Mouse (Mus musculus) granulocyte monocyte progenitor cell, adult 5-6 weeks (primary cell): Measurements from ENCODE around the gene Gpc1. TPM values are rescaled to one million over a fixed set of nuclear protein-coding genes. Genes with fewer than 3 reads are reported as not detected.

Experiments used
- ATAC-seq: replicated peaks from 2 replicates; pipeline ENCODE4 v1.8.0; 2016; ENCODE audit warnings: mild to moderate bottlenecking, moderate TSS enrichment, inconsistent platforms; ENCODE audit not compliant: poor library complexity, severe bottlenecking
- total RNA-seq, 2 experiments: library from RNA; stranded (forward) in 1 of 2; stranded (reverse) in 1 of 2; fragments of 200-712, 200-1000 nt in 1 of 2; fragments of >200 nt in 1 of 2; fragmentation: Nextera tagmentation in 1 of 2; gene quantifications; 2 replicates each; pipeline ENCODE4 v1.2.3; 2014 to 2017

Gene Gpc1
- total RNA-seq, 2 experiments from 2014 or later: 65.2 to 74.6 TPM

GRCm38 (mm10) chr1:92832011-92833010, 866 bp downstream of the Gpc1 start:
- peak; percentile 37 for ATAC-seq

DNA sequence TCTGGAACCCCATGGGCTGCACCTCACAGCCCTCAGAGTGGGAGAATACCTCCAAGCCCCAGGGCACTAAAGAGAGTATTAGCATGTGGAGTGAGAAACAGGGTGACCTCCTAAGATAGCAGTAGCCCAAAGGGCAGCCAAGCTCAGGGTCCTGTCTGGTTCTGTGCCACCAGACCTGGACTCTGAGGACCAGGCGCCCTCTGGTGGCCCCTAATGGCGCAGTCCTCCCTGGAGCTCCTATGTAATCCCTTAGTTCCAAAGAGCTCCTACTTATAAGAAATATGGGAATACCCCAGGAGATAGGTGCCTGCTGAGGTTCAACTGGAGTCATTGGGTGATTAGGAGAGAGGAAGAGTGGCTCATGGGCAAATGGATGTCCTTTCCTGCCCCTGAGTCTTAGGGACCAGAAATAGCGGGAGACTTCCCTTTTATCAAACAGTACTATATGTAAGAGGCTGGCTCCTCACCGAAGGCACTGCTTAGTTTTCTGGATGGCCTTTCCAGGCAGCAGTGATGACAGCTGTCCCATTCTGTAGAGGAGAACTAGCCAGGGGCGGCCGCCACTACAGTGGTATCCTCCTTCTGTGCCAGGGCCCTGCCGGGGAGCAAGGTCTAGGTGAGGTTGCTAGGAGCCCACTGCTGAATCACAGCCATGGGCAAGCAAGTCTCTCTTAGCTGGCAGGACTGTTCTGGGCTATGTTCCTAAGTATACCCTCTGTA, 2.7 kb downstream of the Gpc1 start:
- peak; percentile 47 for ATAC-seq

- ATAC-seq: no peak
These were observed 6.7 kb downstream of the Gpc1 start for GRCm38 (mm10) chr1:92837931-92838833.

DNA sequence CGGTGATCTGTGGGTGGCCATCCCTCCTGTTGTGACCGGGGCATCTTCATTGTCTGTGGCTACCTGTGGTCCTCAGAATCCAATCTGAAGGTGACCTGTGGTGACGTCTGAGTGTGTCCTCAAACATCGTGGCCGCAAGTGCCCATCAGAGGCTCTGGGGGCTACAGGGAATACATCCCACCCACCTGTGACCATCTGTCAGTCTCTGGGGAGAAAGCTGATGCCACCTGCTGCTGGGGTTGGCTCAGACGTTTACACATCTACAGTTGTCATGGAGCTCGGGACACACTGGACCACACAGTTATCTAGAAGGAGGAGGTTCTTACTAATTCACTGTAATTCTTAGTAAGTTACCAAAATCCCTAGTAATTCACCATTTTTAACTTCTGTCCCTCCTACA, 7.8 kb downstream of the Gpc1 start:
- no peak for ATAC-seq

- no peak for ATAC-seq
These were observed 8.9 kb downstream of the Gpc1 start for GRCm38 (mm10) chr1:92840231-92840890.

GRCm38 (mm10) chr1:92841427-92841826, 10.0 kb downstream of the Gpc1 start:
- peak; percentile 56 for ATAC-seq

DNA sequence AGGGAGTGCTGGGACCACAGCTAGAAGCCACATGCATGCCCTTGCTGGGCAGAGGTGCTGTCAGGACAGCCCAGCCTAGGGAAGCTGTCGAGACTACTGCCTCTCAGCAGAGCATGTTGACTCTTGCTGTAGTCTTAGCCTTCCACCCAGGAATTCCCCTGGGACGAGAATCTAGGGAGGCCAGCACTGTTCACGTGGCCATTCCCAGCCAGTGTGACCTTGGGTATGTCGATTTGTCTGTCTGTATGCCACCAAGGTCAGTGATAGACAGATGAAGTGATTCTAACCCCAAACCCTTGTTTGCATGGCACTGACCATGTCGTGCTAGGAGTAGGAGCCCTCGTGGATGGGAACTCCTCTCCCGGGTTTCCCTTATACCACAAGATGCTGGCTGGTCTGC, 14.4 kb downstream of the Gpc1 start:
- ATAC-seq: no peak

DNA sequence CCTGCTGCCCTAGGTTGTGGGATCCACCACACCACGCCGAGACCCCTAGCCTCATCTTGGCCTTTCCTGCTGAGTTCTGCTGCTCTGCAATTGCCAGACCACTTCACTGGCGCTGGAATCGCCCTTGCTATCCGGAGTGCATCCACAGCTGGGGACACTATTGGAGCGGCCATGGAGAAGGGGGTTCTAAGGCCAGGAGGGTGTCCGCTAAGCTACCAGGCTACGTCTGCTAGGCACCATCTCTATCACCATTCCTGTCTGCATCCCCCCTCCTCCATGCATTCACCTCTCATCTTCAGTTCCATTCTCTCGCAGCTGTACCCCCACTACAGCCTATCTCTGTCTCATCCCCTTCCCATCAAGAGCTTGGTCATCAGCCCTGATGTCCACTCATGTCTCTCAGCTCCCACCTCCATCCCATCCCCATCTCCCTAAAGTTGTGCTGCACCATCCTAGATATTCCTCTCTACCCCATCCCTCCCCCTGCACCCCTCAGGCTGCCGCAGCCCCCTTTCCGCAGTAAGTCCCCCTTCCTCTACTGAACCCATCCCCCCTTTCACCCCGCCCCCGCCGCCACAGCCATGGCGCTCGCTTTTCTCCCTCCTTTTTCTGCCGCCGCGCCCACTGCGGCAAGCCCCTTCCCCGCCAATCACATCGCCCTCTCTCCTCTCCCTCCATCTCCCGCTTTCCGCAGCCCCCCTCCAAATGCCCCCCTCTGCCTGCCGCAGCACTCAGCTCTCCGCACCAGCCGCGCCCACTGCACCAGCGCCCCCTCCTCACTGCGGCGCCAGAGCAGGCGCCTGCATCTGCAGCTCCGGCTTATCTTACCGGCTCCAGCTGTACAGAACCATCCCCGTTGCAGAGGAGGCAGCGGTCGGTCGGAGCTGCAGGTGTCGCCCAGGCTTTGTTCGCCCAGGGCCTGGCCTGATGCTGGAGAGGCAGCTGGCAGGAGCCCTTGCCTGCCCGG, 16.7 kb downstream of the Gpc1 start:
- no peak for ATAC-seq

GRCm38 (mm10) chr1:92849491-92849890, 18.0 kb downstream of the Gpc1 start:
- ATAC-seq: no peak

GRCm38 (mm10) chr1:92849938-92850574, 18.6 kb downstream of the Gpc1 start:
- ATAC-seq: peak; percentile 54

GRCm38 (mm10) chr1:92852450-92852849, 21.0 kb downstream of the Gpc1 start:
- ATAC-seq: no peak

GRCm38 (mm10) chr1:92861503-92861902, 30.1 kb downstream of the Gpc1 start:
- no peak for ATAC-seq

DNA sequence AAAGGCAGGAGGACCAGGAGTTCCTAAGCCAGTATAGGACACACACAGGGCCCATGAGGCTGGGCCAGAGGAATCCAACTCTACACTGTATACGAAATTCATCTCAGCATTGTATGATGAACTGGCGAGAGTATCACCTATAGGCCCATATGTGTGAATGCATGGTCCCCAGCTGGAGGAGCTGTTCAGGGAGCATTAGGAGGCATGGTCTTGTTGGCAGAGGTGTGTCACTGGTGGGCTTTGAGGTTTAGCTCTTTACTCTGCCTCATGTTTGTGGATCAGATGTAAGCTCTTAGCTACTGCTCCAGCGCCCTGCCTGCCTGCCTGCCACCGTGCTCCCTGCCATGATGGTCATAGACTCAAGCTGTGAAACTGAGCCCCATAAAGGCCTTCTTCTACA, 31.8 kb downstream of the Gpc1 start:
- no peak for ATAC-seq

DNA sequence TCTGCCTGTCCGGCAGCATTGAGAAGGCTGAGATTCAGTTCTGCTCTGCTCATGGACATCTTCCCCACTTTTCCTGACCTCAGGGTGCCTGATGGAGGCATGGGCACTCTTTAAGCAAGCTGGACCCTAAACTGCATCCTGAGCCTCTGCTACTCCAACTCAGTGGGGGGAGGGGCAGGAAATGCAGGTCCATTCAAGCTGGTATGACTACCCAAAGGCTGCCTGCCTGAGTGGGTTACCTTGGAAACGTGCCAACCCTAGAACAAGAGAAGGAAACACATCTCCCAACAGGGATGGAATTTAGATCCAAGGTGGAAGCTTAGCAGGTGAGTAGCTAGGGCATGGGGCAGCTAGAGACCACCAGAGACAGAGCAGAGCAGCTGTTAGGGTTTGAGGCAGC, 34.7 kb downstream of the Gpc1 start:
- ATAC-seq: no peak

- ATAC-seq: no peak
These were observed 38.5 kb downstream of the Gpc1 start for GRCm38 (mm10) chr1:92869985-92870384.

DNA sequence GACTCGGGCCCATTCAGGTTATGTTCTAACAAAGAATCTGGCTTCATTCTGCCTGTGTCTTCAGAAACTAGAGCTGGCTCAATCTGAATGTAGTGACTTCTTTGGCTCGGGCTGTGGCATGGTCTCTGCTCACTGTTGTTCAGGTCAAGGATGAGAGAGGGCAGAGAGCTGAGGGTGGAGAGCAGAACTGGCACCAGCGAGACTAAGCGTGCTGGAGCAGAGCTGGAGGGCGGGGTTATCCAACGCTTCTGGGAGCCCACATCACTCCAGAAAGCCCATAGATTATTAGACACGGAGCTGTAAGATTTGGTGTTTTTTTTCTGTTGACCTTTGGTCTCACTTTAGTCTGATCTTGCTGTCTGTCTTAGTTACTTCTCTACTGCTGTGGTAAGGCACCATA, 41.2 kb downstream of the Gpc1 start:
- no peak for ATAC-seq

DNA sequence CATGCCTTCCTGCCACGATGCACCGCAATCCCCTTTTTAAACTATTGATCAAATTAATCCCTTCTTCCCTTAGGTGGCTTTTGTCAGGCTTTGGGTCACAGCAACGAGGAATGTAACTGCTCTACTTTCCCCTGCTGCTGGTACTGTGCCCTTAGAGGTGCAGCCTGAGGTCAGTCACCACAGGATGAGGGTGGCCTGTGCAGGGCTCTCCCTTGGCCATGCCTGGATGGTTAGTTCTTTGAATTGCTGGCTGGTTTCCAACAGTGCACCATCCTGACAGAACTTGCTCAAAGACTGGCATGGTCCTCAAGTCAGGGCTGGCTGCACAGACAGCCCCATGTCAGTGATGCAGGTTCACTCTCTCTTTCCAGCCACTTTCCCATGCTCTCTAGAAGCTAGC, 42.6 kb downstream of the Gpc1 start:
- no peak for ATAC-seq
